In genomic region chr2:70852796-70853221, GRCm38 (mm10) we compare ENCODE assay signal across 10 mouse cellular contexts. TPM values are rescaled to one million over a fixed set of nuclear protein-coding genes. Genes with fewer than 3 reads are reported as not detected.
DNase-seq lines count a peak whose midpoint lies in the region; ATAC-seq and TF ChIP-seq lines count a peak whose summit lies in the region.
"Had no signal": no experiment of that assay in that cellular context is flagged by ENCODE, and none has a peak within 500 bp of the region (broad histone marks: within the 10 kb centered on the region; RNA-seq: fewer than 3 reads in every experiment).

No protein-coding gene starts in this region.

- H3K36me3 ChIP-seq in lung, embryonic 16.5 days (ENCODE audit: control insufficient read depth, insufficient read depth, low read length): no peaks in the 10 kb centered on the region
- no peaks in the 10 kb centered on the region for H3K36me3 ChIP-seq in lung, postnatal 0 days (ENCODE audit: insufficient read depth, low read length)
- no peaks in the 10 kb centered on the region for H3K36me3 ChIP-seq in stomach, postnatal 0 days (ENCODE audit: control insufficient read depth, insufficient read depth, low read length)

- no peak overlapping the region for H3K4me3 ChIP-seq in lung, embryonic 16.5 days (ENCODE audit: low read length)
- H3K4me3 ChIP-seq in lung, postnatal 0 days (ENCODE audit: low read depth, low read length): no peak overlapping the region
- H3K4me3 ChIP-seq in stomach, postnatal 0 days (ENCODE audit: low read depth, low read length): no peak overlapping the region

- no peak overlapping the region for H3K27ac ChIP-seq in lung, embryonic 16.5 days (ENCODE audit: low read length)
- no peak overlapping the region for H3K27ac ChIP-seq in lung, postnatal 0 days (ENCODE audit: low read length)
- no peak overlapping the region for H3K27ac ChIP-seq in stomach, postnatal 0 days (replicated peaks)

- no peak overlapping the region for H3K9ac ChIP-seq in lung, embryonic 16.5 days (ENCODE audit: low read length)
- H3K9ac ChIP-seq in lung, postnatal 0 days (replicated peaks; ENCODE audit: low read depth): no peak overlapping the region
- H3K9ac ChIP-seq in stomach, postnatal 0 days (ENCODE audit: low read length): no peak overlapping the region

- peak overlapping the region; percentile 0; the same call in 1 of the 2 replicates for H3K4me2 ChIP-seq in lung, embryonic 16.5 days (ENCODE audit: low read depth, low read length)
- H3K4me2 ChIP-seq in lung, postnatal 0 days (replicated peaks; ENCODE audit: low read depth, low read length): no peak overlapping the region
- H3K4me2 ChIP-seq in stomach, postnatal 0 days (replicated peaks; ENCODE audit: low read depth): peak overlapping the region; percentile 25

- ATAC-seq in lung, embryonic 16.5 days (ENCODE audit: low read depth): no peak
- ATAC-seq in lung, postnatal 0 days: no peak
- no peak for ATAC-seq in stomach, postnatal 0 days (ENCODE audit: low FRiP score, low TSS enrichment)

- no peak for TF ChIP-seq EP300 in lung, postnatal 0 days (IDR thresholded peaks at IDR 0.05)
- no peak for TF ChIP-seq EP300 in stomach, postnatal 0 days (optimal IDR thresholded peaks at IDR 0.05)

- WGBS in lung, embryonic 16.5 days: 27% methylated on average over 11 of the region's 11 CpGs
- 35% methylated on average over 11 of the region's 11 CpGs for WGBS in lung, postnatal 0 days
- WGBS in stomach, postnatal 0 days: 36% methylated on average over 11 of the region's 11 CpGs

- no peaks in the 10 kb centered on the region for H3K27me3 ChIP-seq in lung, embryonic 16.5 days (ENCODE audit: control insufficient read depth, insufficient read depth, low read depth, low read length)
- H3K27me3 ChIP-seq in lung, postnatal 0 days (replicated peaks; ENCODE audit: insufficient read depth, low read length): no peaks in the 10 kb centered on the region
- H3K27me3 ChIP-seq in stomach, postnatal 0 days (ENCODE audit: control insufficient read depth, insufficient read depth, low read length): no peaks in the 10 kb centered on the region

- DNase-seq in cerebellum, postnatal 25 days: peak; percentile 8 to 11
- DNase-seq in cerebellum, postnatal 4 days (ENCODE audit: low spot score in 2 of 2): no peak
- no peak for DNase-seq in lung, postnatal 0 days (ENCODE audit: low spot score)
- DNase-seq in left cerebral cortex, postnatal 14 days (ENCODE audit: low spot score in 2 of 2): peak; percentile 68 to 81
- no peak for DNase-seq in stomach, postnatal 0 days (ENCODE audit: low spot score)
- no peak for DNase-seq in urinary bladder, postnatal 10 days (ENCODE audit: low spot score)
- DNase-seq in gastrocnemius, postnatal 4 days (ENCODE audit: low spot score in 2 of 2): no peak
- DNase-seq: gastrocnemius, postnatal 25 days; lung, postnatal 36 days had no signal

- intact Hi-C loops in left cerebral cortex, postnatal 14 days (cut with DNase I): loop anchor here (5.0 kb wide), 1 partner anchor 44 kb away; no protein-coding TSS in a partner anchor

- H3K9me3 ChIP-seq in lung, embryonic 16.5 days (ENCODE audit: control insufficient read depth, low read length): no peaks in the 10 kb centered on the region
- H3K9me3 ChIP-seq in lung, postnatal 0 days (ENCODE audit: low read length): no peaks in the 10 kb centered on the region
- no peaks in the 10 kb centered on the region for H3K9me3 ChIP-seq in stomach, postnatal 0 days (ENCODE audit: control insufficient read depth, low read length)

- no peaks in the 10 kb centered on the region for H3K4me1 ChIP-seq in lung, embryonic 16.5 days (replicated peaks; ENCODE audit: control insufficient read depth, insufficient read depth, low read length)
- no peaks in the 10 kb centered on the region for H3K4me1 ChIP-seq in lung, postnatal 0 days (ENCODE audit: insufficient read depth, low read depth, low read length)
- H3K4me1 ChIP-seq in stomach, postnatal 0 days (replicated peaks; ENCODE audit: control insufficient read depth, insufficient read depth): no peaks in the 10 kb centered on the region

- no peak for TF ChIP-seq CTCF in lung, postnatal 0 days (IDR thresholded peaks at IDR 0.05)
- no peak for TF ChIP-seq CTCF in stomach, postnatal 0 days (IDR thresholded peaks at IDR 0.05; ENCODE audit: low read depth)

RNA-seq across cellular contexts. Expression of gene Tlk1, which starts 27.3 kb away (rescaled TPM):
- 21.1 and 22.9 TPM in 2 replicates for polyA plus RNA-seq in lung, embryonic 16.5 days (2015; fragmentation: Nextera tagmentation; extraction: Ambion mirVana)
- 23.7 and 27.8 TPM in 2 replicates for polyA plus RNA-seq in lung, postnatal 0 days (2015; fragmentation: Nextera tagmentation; extraction: Ambion mirVana)
- 100 to 1,000 TPM in 1 of 2 experiments, 10 to 100 TPM in 1; 93.3 to 101 TPM for total RNA-seq in left cerebral cortex, postnatal 14 days (2021)
- polyA plus RNA-seq in stomach, postnatal 0 days (2015; fragmentation: Nextera tagmentation; extraction: Ambion mirVana): 26.0 and 26.7 TPM in 2 replicates
- total RNA-seq in gastrocnemius, postnatal 4 days (2021): 10 to 100 TPM; 43.4 to 52.1 TPM

Comparison
In these comparisons a context has a peak if more than half of its experiments do, and no peak if none do; other contexts are left out.
1. DNase-seq: peak in cerebellum, postnatal 25 days (2 of 2) and left cerebral cortex, postnatal 14 days (2 of 2); none in cerebellum, postnatal 4 days (0 of 2), lung, postnatal 0 days (single experiment), stomach, postnatal 0 days (single experiment), urinary bladder, postnatal 10 days (single experiment) and gastrocnemius, postnatal 4 days (0 of 2).